Mouse (Mus musculus) megakaryocyte progenitor cell, adult 5-6 weeks (primary cell): ENCODE results near the gene Camk2b. TPM values are rescaled to one million over a fixed set of nuclear protein-coding genes. Genes with fewer than 3 reads are reported as not detected.

Experiments used
- ATAC-seq: replicated peaks from 2 replicates; pipeline ENCODE4 v1.8.0; 2016; ENCODE audit warnings: mild to moderate bottlenecking, moderate TSS enrichment, inconsistent platforms; ENCODE audit not compliant: poor library complexity
- total RNA-seq, 2 experiments: library from RNA; stranded (forward) in 1 of 2; stranded (reverse) in 1 of 2; fragments of 157-497, 149-512 nt in 1 of 2; fragments of 200-1000 nt in 1 of 2; gene quantifications; 2 replicates each; pipeline versions ENCODE4 v1.2.3 to v1.2.4; 2015 to 2017

The Camk2b gene
- total RNA-seq, 2 experiments from 2014 or later = 0.83 to 1.8 TPM

DNA sequence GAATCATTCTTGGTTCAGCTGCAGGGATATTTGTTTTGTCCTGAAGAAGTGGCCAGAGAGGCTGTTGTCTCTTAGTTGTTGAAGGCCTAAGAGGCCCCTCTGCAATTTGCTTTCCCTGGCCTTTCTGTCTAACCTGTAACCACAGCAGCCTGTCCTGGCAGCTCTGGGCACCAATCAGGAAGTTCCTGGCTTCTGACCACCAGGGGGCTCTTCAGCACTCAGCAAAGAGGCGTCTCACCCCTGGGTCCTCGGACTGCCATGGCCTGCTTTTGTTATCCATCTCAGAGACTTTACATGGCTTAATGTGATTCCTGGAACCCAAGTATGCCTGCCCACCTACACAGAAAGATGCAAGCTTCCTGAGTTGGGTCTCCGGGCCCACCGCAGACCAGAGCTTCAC, 75.3 kb downstream of the Camk2b start:
- ATAC-seq = peak; percentile 83

DNA sequence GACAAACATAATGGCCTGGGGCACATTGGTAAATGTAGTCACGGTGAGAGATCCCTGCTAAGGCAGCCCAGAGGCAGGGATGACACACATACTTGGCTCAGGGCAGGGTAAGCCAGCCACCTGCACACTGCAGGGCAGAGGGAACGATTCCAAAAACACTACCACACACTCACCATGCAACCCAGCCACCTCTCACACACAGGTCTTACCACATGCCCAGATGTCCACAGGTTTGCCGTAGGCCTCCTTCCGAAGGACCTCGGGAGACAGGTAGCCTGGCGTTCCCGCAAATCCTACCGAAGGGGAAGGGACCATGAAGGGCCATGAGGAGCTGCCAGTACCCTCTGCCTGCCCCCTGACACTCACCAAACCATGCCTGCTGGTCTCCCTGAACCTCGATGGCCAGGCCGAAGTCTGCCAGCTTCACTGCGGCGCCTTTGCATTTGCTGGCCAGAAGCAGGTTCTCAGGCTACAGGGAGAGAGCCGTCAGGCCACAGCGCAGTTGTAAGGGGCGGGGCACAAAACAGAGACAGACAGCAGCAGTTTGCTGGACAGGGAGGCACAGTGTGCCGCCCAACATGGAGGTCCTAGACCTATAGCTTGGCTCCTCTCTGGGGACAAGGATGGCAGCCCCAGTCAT, 76.1 kb downstream of the Camk2b start:
- no peak for ATAC-seq

DNA sequence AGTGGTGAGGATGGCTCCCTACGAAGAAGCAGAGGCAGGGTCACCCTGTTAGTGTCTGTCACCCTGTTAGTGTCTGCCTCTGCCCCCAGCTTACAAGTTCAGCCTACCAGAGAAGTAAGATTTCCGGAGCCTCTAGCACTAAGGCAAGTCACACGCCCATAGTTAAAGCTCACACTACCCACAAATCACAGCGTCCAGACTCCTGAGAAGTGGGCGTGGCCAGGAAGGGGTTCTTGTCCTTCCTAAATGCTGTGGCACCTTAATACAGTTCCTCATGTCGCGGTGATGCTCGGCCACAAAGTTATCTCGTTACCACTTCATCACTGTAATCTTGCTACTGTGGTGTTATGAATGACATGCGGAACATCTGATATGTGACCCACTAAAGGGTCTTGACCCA, 78.0 kb downstream of the Camk2b start:
- ATAC-seq = no peak

DNA sequence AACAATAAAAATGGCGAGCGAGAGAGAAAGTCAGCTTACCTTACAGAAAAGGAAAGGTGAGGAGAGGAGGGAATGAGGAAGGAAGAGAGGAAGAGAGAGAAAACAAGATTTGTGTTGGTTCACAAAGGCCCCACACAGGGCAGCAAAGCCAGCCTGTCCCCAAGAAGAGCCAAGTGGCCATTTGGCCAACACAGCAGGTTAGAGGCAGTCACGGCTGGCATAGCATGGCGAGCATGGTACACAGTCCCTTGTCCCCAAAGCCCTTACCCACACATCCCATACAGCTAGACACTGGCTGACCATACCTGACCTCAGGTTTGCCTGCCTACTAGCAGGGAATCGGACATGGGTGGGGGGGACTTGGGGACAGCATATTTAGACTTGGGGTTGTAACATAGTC, 82.5 kb downstream of the Camk2b start:
- no peak for ATAC-seq

DNA sequence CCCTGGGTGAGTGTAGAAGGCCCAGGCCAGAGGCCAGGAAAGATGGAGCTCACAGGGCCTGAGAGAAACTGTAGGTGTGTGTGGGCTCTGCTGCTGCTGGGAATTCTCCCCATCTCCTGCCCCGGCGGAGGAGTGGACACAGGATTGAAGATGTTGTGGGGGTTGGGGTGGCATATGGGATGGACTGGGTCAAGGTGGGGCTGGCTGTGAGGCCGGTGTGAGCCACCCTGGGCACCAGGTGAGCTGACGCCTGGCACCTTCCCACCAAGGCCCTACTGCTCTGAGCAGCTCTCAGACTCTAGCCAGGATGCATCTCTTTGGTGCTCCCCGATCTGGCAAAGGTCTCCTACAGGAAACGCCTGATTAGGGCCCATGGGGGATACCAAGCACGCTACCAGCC, 84.8 kb downstream of the Camk2b start:
- ATAC-seq = no peak

DNA sequence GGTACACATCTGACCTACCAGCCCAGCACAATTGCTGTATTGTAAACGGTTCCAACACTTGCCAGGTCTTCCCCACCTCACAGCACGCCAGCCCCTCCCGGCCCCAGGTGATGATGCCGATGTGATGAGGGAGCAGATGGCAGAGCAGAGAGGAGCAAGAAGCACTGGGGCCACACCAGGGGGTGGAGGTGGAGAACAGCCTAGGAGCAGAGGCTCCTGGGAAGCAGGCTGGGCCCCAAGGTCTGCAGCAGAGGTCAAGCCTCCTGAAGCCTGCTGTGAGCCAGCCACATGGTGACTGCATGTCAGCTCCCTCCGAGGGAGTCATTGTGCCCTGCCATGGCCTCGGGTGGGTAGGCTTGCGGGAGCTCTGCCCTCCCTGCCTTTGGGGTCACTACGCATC, 85.6 kb downstream of the Camk2b start:
- ATAC-seq = no peak

DNA sequence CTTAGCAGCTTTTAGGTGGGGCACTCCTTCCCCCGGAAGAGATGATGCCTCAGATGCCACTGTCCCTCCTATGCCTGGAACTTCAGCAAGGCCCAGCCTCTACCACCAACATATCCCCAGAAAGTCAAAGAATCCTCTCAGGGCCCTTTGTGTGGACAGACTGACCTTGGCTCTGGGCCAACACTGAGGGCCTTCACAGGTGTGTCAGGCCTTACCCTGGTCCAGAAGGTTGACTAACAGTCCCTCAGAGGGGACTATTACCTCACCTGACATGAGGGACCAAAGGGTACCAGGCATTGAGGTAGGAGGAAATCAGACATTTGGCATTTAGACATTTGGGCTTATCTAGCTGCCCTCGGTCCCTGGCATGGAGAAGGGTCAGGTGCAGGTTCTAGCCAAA, 86.1 kb downstream of the Camk2b start:
- no peak for ATAC-seq

DNA sequence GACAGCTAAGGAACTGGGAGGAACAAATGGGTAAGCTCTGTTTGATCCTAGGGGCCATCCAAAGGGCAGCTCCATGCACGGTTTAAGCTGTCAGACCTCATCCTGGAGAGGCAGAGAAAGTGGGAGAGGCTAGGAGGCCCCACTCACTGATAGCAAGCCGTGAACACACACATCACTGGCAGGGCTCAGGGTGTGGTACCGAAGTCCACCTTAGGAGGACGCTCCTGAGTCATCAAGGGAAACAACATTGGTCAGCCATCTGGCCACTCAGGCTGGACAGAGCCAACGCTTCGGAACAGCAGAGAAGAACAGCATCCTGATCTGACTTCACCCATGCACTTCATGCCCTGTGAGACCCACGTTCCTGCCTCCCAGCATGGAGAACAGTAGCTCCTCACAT, 87.1 kb downstream of the Camk2b start:
- ATAC-seq = no peak

DNA sequence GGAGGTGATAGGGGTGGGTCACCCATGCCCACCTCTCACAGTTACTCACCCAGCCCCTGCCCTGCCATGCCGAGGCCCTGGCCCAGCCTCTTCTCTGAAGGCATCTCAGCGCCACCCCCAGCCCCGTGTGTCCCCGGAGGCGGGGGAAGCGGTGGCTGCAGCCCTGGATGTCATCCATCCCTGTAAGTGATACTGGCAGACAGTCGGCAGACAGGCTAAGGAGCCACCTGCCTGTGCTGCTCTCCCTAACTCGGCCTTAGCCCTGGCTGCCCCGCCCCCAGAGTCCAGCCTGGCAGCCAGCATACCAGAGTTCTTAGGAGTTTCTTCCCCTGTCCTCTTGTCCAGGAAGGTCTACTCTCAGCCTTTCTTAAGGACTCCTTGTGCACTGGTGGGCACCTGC, 90.1 kb downstream of the Camk2b start:
- no peak for ATAC-seq

DNA sequence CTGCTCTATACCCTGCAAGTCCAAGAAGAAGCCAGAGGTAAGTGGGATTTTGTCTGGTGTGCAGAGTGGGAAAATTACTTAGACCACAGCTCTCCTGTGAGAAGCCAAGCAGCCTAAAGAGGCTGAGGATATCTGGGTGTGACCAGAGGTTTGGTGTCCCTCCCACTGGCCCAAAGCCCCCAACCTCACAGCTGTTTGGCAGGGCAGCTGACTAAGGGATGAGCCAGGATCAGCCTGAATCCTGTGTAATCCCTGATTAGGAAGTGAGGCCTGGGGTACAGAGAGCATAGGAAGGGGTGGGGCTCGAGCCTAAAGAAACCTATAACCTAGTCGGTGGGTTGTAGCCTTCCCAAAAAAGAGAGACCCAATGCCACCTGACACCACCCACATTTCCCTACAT, 91.1 kb downstream of the Camk2b start:
- ATAC-seq = no peak

DNA sequence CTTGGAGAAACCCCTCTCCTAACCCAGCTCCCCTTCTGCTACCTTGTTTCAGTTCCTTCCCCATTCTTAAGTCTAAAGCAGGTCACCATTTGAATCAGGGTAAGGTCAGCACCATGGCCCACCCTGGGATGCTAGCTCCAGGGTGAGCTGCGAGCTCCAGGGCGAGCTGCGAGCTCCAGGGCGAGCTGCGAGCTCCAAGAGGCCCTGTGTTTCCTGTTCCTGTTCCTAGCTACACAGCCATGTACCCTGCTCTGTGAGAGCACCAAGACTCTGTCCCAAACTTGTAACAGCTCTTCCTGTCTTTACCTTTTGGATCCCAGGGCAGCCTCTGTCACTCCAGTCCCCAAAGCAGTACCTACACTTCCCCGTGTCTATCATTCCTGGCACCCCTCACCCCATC, 92.1 kb downstream of the Camk2b start:
- ATAC-seq = peak; percentile 65

DNA sequence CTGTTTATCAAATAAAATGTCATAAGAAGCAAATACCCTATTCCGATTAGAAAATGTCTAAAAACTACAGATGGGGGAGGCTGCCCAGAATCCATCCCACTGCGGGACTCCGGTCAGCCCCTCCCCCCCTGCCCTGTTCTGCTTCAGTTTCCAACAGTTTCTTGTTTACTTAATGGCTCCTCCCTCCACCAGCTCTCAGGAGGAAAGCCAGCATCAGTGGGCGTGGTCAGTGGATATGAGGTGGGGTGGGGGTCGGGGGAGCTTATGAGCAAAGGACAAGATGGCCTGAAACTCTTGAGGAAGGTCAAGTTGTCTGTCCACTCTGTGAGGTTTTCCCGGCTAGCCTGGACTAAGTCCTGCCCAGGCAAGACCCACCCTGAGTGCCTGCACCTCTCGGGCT, 93.0 kb downstream of the Camk2b start:
- ATAC-seq = no peak

DNA sequence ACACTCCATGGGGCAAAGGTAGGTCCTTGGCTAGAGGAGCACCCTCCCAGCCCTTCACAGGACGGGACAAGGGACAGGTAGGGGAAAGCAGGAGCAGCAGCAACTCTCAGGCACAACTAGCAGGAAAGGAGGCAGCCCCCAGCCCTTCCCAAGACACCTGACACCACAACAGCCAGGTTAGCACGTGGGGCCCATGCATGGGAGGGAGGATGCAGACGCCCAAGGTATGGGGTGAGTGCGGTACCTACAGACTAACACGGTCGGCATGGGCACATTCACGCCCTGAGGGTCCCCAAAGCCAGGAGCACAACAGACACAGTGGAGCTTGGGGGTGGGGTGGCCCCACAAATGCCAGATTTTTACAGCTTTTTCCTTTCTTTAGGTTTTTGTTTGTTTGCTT, 95.0 kb downstream of the Camk2b start:
- no peak for ATAC-seq

DNA sequence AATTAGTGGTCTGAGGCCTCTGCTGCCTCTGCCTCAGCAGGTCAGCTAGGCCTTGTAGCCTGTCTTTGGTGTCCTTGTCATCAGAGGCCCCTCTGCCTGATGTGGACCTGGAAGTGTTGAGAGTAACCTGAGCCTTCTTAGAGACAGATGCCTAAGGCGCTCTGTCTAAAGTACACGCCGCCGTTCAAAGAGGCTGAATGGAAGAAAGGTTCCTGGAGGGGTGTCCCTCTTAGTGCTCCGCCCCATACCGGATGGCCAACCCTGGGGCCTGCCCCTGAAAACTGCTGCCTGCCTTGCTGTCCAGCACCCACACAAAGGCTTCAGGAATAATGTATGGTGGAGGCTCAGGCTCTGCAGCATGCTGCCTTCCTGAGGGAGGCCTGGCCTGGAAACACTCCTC, 97.9 kb downstream of the Camk2b start:
- no peak for ATAC-seq

DNA sequence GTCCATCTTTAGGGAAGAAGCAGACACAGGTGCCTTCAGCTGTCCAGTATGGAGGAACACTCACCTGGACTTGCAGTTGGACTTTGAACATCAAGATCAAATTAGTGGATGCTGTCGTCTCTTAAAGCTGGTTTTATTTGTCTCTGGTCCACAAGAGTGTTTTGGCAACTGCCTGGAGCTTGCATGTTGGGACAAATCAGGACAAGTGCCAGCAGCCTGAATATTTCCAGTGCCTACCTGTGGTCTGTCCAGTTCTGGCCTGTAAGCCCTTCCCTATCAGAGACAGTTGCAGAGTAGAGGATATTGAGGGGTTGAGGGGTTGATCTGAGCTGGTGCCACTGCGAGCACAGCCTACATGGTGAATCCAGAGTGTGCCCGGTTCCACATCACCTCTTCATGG, 99.4 kb downstream of the Camk2b start:
- ATAC-seq = no peak

DNA sequence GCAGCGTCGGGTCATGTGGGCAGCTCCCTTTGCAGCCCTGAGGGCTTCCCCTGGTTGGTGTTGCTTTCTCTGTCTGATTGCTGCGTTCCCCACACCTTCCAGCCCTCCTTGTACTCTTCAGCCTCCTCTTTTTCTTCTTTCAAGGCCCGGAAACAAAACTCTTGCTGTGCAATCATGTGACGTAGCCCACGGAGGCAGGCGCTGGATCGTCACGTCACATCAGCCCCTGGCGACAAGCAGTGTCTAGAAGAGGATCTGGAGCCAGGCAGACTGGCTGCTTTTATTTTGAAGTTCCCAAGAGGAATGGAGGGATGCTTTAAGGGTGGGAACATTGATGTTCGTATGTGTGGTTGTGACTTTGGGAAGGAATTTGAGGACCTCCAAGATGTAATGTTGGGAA, 100.3 kb downstream of the Camk2b start:
- ATAC-seq = no peak

DNA sequence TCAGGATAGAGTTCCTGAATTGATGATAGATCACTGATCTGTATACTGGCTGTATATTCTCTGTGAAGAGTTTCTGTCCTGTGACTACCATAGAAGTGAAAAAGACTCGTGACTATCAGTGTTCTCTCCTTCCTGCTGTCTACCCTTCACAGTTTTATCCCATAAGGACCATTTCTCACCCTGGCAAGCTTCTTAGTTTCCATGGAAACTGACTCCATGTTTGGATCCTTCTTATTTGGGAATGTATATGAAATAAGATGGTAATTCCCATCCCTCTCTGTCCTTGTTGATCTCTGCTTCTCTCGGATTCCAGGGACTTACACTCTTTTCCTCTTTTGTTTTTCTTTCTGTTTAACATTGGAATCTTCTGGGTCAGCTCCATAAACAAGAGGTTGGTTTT, 106.1 kb downstream of the Camk2b start:
- ATAC-seq = no peak

DNA sequence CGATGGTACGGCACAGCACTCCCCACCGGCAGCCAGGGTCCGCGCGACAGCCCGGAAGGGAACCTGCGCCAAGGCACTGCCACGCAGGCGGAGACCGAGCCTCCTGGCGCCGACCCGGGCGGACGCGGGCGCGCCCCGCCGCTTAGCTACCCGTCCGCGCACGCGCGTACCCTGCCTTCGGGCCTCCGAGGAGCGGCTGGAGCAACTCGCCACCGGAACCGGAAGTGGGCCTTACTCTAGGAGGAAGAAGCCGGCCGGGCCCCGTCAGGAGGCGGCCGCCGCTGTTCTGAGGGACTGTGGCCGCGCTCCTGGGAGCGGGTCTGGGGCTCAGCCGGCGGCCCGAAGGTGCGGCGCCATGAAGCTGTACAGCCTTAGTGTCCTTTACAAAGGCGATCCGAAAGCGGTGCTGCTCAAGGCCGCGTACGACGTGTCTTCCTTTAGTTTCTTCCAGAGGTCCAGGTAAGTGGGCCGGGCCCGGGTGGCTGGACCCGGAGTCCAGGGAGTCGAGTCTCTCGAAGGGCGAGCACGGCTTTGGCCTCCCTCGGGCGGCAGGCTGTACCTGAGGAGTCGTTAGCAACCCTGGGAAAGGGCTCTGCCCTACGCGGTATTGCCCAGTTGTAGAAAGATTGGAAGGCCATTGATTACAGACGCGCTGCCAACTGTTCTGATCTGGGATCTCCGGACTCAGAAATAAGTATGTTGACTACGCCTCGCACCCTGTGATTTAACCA, 110.5 kb downstream of the Camk2b start, which contains the start of gene Ykt6:
Gene Ykt6, plus strand, starts transcription at position 148 of the 731 bp plus-strand sequence.
- peak; percentile 90 for ATAC-seq

DNA sequence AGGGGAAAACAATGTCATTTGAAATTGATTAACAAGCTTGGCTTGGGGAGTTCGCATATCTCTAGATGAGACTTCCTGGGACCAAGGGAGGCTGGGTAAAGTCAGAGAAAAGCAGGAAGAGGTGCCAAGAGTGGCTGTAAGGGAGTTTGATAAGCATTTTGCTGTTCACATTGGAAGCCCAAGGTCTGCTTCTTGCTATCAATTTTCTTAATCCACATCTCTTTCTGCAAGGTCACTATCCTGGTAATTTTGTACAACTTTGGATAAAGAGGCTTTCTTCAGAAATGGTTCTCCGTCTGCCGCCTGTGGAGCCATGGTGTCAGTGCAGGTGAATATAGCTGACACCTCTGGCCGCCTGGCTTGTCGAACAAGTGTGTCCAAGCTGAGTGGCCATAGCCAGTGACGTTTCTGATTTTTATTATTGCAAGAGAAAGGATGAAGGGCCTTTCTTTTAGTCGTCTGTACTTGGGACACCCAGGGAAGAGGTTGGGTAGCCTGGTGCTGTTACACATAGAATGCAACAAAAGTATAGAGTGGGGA, 111.1 kb downstream of the Camk2b start:
- peak; percentile 59 for ATAC-seq

DNA sequence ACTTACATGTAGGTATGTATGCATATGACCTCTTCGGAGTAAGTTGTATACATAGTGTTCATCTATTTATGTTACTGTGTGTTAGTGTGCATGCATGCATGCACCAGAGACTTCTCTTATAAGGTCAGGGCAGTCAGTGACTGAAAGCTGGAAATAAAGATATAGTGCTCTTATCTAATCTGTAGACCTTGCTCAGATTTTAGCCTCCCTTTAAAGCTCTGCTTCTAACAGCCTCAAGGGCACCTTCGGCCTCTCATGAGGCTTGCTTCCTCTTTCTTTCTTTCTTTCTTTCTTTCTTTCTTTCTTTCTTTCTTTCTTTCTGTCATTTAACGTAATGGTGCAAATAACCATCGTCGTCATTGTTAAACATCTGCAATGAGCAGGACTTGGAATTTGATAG, 111.7 kb downstream of the Camk2b start:
- ATAC-seq = no peak

DNA sequence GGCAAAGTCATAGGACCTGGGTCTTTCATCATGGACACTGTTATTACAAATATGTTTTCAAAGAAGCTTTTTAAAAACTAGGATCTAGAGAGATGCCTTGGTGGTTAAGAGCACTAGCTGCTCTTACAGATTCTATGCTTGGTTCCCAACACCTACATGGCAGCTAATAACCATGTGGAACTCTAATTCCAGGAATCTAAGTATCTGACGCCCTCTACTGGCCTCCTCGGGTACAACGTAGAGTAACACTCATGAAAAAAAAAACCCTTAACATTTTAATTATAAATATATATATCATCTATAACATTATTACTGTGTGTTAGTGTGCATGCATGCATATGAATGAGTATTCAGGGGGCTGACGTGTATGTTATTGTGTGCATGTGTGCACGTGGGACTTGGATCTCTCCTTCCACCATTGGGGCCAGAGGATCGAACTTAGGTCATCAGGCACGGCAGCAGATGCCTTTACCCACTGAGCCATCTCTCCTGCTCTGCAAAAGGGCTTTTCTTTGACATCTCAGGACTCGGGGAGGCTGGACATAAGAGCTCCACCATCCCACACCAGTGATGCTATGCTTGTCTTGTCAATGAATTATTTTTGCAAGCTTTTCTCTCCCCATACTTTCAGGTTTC, 112.9 kb downstream of the Camk2b start:
- no peak for ATAC-seq

DNA sequence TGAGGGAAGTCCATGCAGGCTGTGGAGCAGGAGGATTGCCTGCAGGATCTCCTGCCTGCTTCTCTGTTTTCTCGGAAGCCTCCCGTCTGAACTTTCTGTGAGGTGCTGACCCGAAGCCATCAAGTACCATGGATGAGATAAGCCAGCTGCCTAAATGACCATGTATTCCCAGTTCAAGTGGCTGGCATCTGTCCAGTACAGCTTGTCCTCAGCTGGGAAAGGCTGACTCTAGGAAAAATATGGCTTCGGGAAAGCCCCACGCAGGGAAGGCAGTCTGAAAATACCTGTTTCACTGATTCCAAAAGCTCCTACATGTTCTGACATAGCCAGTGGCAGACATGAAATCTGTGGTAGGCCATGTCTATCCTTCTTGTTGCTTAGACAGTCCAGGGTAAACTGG, 113.7 kb downstream of the Camk2b start:
- no peak for ATAC-seq
